Mouse (Mus musculus): Measurements from ENCODE around the gene Utp4. TPM values are rescaled to one million over a fixed set of nuclear protein-coding genes. Genes with fewer than 3 reads are reported as not detected.

Gene Utp4
- polyA plus RNA-seq, 1 experiment from 2014 or later = 22.4 TPM

GRCm38 (mm10) chr8:106934226-106934977 is 41.0 kb downstream of the Utp4 start:
- Histone ChIP-seq H3K4me1 (ENCODE audit: insufficient read depth) (peaks cover 17% of the 10 kb centered on the region), H3K4me3 (ENCODE audit: low read depth, low read length) (no peak overlapping the region), H3K4me2 (ENCODE audit: low read depth, low read length) (no peak overlapping the region), H3K27ac (ENCODE audit: low read depth) (no peak overlapping the region), H3K9me3 (ENCODE audit: low read length) (no peaks in the 10 kb centered on the region), H3K36me3 (replicated peaks; ENCODE audit: insufficient read depth, low read length) (no peaks in the 10 kb centered on the region), H3K9ac (replicated peaks) (no peak overlapping the region), H3K27me3 (ENCODE audit: insufficient read depth, low read length) (peaks cover 15% of the 10 kb centered on the region; the same call in 1 of the 2 replicates)
- TF ChIP-seq CTCF (IDR thresholded peaks at IDR 0.05; ENCODE audit: low read depth) (no peak), EP300 (IDR thresholded peaks at IDR 0.05; ENCODE audit: low read depth) (no peak)
- no peak for ATAC-seq
- no peak for DNase-seq
- WGBS (ENCODE audit: insufficient replicate concordance) = 75% methylated on average over 15 of the region's 16 CpGs

GRCm38 (mm10) chr8:106935324-106935869 is 42.0 kb downstream of the Utp4 start, which contains the start of gene Sntb2:
Sntb2 (plus strand) TSS chr8:106935750.
- Histone ChIP-seq H3K27ac (ENCODE audit: low read depth) (peak within 1 kb of the TSS; percentile 56), H3K4me3 (ENCODE audit: low read depth, low read length) (peak within 1 kb of the TSS; percentile 73), H3K4me1 (ENCODE audit: insufficient read depth) (peaks cover 17% of the 10 kb centered on the region), H3K27me3 (ENCODE audit: insufficient read depth, low read length) (peaks cover 15% of the 10 kb centered on the region; the same call in 1 of the 2 replicates), H3K9me3 (ENCODE audit: low read length) (no peaks in the 10 kb centered on the region), H3K9ac (replicated peaks) (peak within 1 kb of the TSS; percentile 82), H3K4me2 (ENCODE audit: low read depth, low read length) (peak within 1 kb of the TSS; percentile 95), H3K36me3 (replicated peaks; ENCODE audit: insufficient read depth, low read length) (no peaks in the 10 kb centered on the region)
- WGBS (ENCODE audit: insufficient replicate concordance) = under 1% methylated on average over 37 of the region's 41 CpGs
- TF ChIP-seq CTCF (IDR thresholded peaks at IDR 0.05; ENCODE audit: low read depth) = 0 out of 2 replicates have a peak, but pooled peaks have one; percentile 7
- no peak for TF ChIP-seq EP300 (IDR thresholded peaks at IDR 0.05; ENCODE audit: low read depth)
- ATAC-seq (peak; percentile 84), DNase-seq (peak; percentile 93)

- H3K27ac ChIP-seq (ENCODE audit: low read depth) = peak overlapping the region; percentile 56
- peaks cover 15% of the 10 kb centered on the region; the same call in 1 of the 2 replicates for H3K27me3 ChIP-seq (ENCODE audit: insufficient read depth, low read length)
- peak; percentile 59 for DNase-seq
- peak overlapping the region; percentile 82 for H3K9ac ChIP-seq (replicated peaks)
- WGBS (ENCODE audit: insufficient replicate concordance) = under 1% methylated on average over 53 of the region's 76 CpGs
- peak; percentile 70 for ATAC-seq
- H3K4me2 ChIP-seq (ENCODE audit: low read depth, low read length) = peak overlapping the region; percentile 95
- H3K36me3 ChIP-seq (replicated peaks; ENCODE audit: insufficient read depth, low read length) = no peaks in the 10 kb centered on the region
- no peaks in the 10 kb centered on the region for H3K9me3 ChIP-seq (ENCODE audit: low read length)
- TF ChIP-seq CTCF (IDR thresholded peaks at IDR 0.05; ENCODE audit: low read depth) (no peak), EP300 (IDR thresholded peaks at IDR 0.05; ENCODE audit: low read depth) (no peak)
- H3K4me1 ChIP-seq (ENCODE audit: insufficient read depth) = peaks cover 17% of the 10 kb centered on the region
- H3K4me3 ChIP-seq (ENCODE audit: low read depth, low read length) = peak overlapping the region; percentile 73
Observed at GRCm38 (mm10) chr8:106935899-106936477, 42.6 kb downstream of the Utp4 start.

GRCm38 (mm10) chr8:106936478-106937051 is 43.1 kb downstream of the Utp4 start:
- Histone ChIP-seq H3K4me1 (ENCODE audit: insufficient read depth) (peaks cover 17% of the 10 kb centered on the region), H3K36me3 (replicated peaks; ENCODE audit: insufficient read depth, low read length) (no peaks in the 10 kb centered on the region), H3K4me3 (ENCODE audit: low read depth, low read length) (peak overlapping the region; percentile 73), H3K9me3 (ENCODE audit: low read length) (no peaks in the 10 kb centered on the region), H3K27me3 (ENCODE audit: insufficient read depth, low read length) (peaks cover 15% of the 10 kb centered on the region; the same call in 1 of the 2 replicates), H3K27ac (ENCODE audit: low read depth) (peak overlapping the region; percentile 56), H3K9ac (replicated peaks) (peak overlapping the region; percentile 82), H3K4me2 (ENCODE audit: low read depth, low read length) (peak overlapping the region; percentile 95)
- peak; percentile 6; the same call in 1 of the 2 replicates for ATAC-seq
- TF ChIP-seq EP300 (IDR thresholded peaks at IDR 0.05; ENCODE audit: low read depth) (no peak), CTCF (IDR thresholded peaks at IDR 0.05; ENCODE audit: low read depth) (no peak)
- 2% methylated on average over 26 of the region's 26 CpGs for WGBS (ENCODE audit: insufficient replicate concordance)
- peak; percentile 21 for DNase-seq

GRCm38 (mm10) chr8:106937081-106937800 is 43.8 kb downstream of the Utp4 start:
- Histone ChIP-seq H3K4me3 (ENCODE audit: low read depth, low read length) (peak overlapping the region; percentile 73), H3K9me3 (ENCODE audit: low read length) (no peaks in the 10 kb centered on the region), H3K9ac (replicated peaks) (peak overlapping the region; percentile 82; the same call in 1 of the 2 replicates), H3K4me1 (ENCODE audit: insufficient read depth) (peaks cover 17% of the 10 kb centered on the region), H3K4me2 (ENCODE audit: low read depth, low read length) (peak overlapping the region; percentile 95), H3K27ac (ENCODE audit: low read depth) (no peak overlapping the region), H3K27me3 (ENCODE audit: insufficient read depth, low read length) (peaks cover 15% of the 10 kb centered on the region; the same call in 1 of the 2 replicates), H3K36me3 (replicated peaks; ENCODE audit: insufficient read depth, low read length) (no peaks in the 10 kb centered on the region)
- DNase-seq = no peak
- no peak for ATAC-seq
- TF ChIP-seq CTCF (IDR thresholded peaks at IDR 0.05; ENCODE audit: low read depth) = no peak
- no peak for TF ChIP-seq EP300 (IDR thresholded peaks at IDR 0.05; ENCODE audit: low read depth)
- 55% methylated on average over 14 of the region's 14 CpGs for WGBS (ENCODE audit: insufficient replicate concordance)
